ENCODE assay signal across 11 mouse cellular contexts in genomic region chr11:83877765-83878164, GRCm38 (mm10). TPM values are rescaled to one million over a fixed set of nuclear protein-coding genes. Genes with fewer than 3 reads are reported as not detected.
DNase-seq lines count a peak whose midpoint lies in the region; ATAC-seq and TF ChIP-seq lines count a peak whose summit lies in the region.
"Had no signal": no experiment of that assay in that cellular context is flagged by ENCODE, and none has a peak within 500 bp of the region (broad histone marks: within the 10 kb centered on the region; RNA-seq: fewer than 3 reads in every experiment).

No protein-coding gene starts in this region.

- no peaks in the 10 kb centered on the region for H3K9me3 ChIP-seq in kidney, postnatal 0 days (replicated peaks; ENCODE audit: low read length)
- no peaks in the 10 kb centered on the region for H3K9me3 ChIP-seq in kidney, embryonic 15.5 days (replicated peaks)
- no peaks in the 10 kb centered on the region for H3K9me3 ChIP-seq in heart, embryonic 14.5 days (ENCODE audit: control insufficient read depth, low read length)
- H3K9me3 ChIP-seq in liver, embryonic 13.5 days (replicated peaks) = no peaks in the 10 kb centered on the region
- H3K9me3 ChIP-seq in hindbrain, embryonic 10.5 days = no peaks in the 10 kb centered on the region
- H3K9me3 ChIP-seq: forebrain, embryonic 12.5 days; G1E had no signal

- H3K4me3 ChIP-seq in kidney, postnatal 0 days (replicated peaks; ENCODE audit: low read depth, low read length) = no peak overlapping the region
- H3K4me3 ChIP-seq in kidney, embryonic 15.5 days (replicated peaks) = no peak overlapping the region
- H3K4me3 ChIP-seq in heart, embryonic 14.5 days (ENCODE audit: control insufficient read depth in 1 of 2, insufficient read depth in 1 of 2, low read depth in 1 of 2, low read length in 2 of 2) = no peak overlapping the region
- no peak overlapping the region for H3K4me3 ChIP-seq in liver, embryonic 13.5 days (replicated peaks)
- H3K4me3 ChIP-seq in hindbrain, embryonic 10.5 days = no peak overlapping the region
- H3K4me3 ChIP-seq: forebrain, embryonic 12.5 days had no signal

- H3K27me3 ChIP-seq in kidney, postnatal 0 days (ENCODE audit: insufficient read depth, low read length) = no peaks in the 10 kb centered on the region
- H3K27me3 ChIP-seq in kidney, embryonic 15.5 days = no peaks in the 10 kb centered on the region
- no peaks in the 10 kb centered on the region for H3K27me3 ChIP-seq in heart, embryonic 14.5 days (ENCODE audit: control insufficient read depth, insufficient read depth, low read length)
- H3K27me3 ChIP-seq in liver, embryonic 13.5 days = no peaks in the 10 kb centered on the region
- H3K27me3 ChIP-seq in hindbrain, embryonic 10.5 days (ENCODE audit: insufficient read depth, poor library complexity, severe bottlenecking) = peaks cover 11% of the 10 kb centered on the region; the same call in 1 of the 2 replicates

- 0 out of 2 replicates have a peak, but pooled peaks cover 3% of the 10 kb centered on the region for H3K36me3 ChIP-seq in kidney, postnatal 0 days (ENCODE audit: insufficient read depth, low read length)
- peaks cover 52% of the 10 kb centered on the region for H3K36me3 ChIP-seq in kidney, embryonic 15.5 days
- H3K36me3 ChIP-seq in heart, embryonic 14.5 days (ENCODE audit: control insufficient read depth, insufficient read depth, low read length) = no peaks in the 10 kb centered on the region
- H3K36me3 ChIP-seq in liver, embryonic 13.5 days = no peaks in the 10 kb centered on the region
- H3K36me3 ChIP-seq in hindbrain, embryonic 10.5 days = no peaks in the 10 kb centered on the region
- H3K36me3 ChIP-seq: forebrain, embryonic 12.5 days; G1E had no signal

- no peak for TF ChIP-seq CTCF in kidney, postnatal 0 days (IDR thresholded peaks at IDR 0.05; ENCODE audit: low read depth)

- no peaks in the 10 kb centered on the region for H3K4me1 ChIP-seq in kidney, postnatal 0 days (replicated peaks; ENCODE audit: insufficient read depth, low read length)
- H3K4me1 ChIP-seq in kidney, embryonic 15.5 days = peaks cover 3% of the 10 kb centered on the region
- H3K4me1 ChIP-seq in heart, embryonic 14.5 days (ENCODE audit: control insufficient read depth in 2 of 2, insufficient read depth in 2 of 2, low read length in 2 of 2) = peaks cover 14 to 20% of the 10 kb centered on the region in 2 experiments; a peak in 3 of 4 replicates
- peaks cover 30% of the 10 kb centered on the region for H3K4me1 ChIP-seq in liver, embryonic 13.5 days (replicated peaks)
- H3K4me1 ChIP-seq in hindbrain, embryonic 10.5 days (replicated peaks) = peaks cover 4% of the 10 kb centered on the region; the same call in 1 of the 2 replicates
- H3K4me1 ChIP-seq: forebrain, embryonic 12.5 days had no signal

- no peak for DNase-seq in kidney, postnatal 0 days (ENCODE audit: low spot score)
- no peak for DNase-seq in liver, embryonic 13.5 days
- peak; percentile 66 to 78 for DNase-seq in lung, postnatal 4 days
- no peak for DNase-seq in hindbrain, embryonic 10.5 days (ENCODE audit: low spot score)
- DNase-seq in spleen, postnatal 14 days (ENCODE audit: low spot score in 2 of 2) = no peak
- no peak for DNase-seq in ovary, postnatal 10 days (ENCODE audit: low spot score)
- DNase-seq: right cerebral cortex, adult 18-20 months had no signal

- H3K9ac ChIP-seq in kidney, postnatal 0 days (ENCODE audit: low read depth, low read length) = no peak overlapping the region
- H3K9ac ChIP-seq in kidney, embryonic 15.5 days = no peak overlapping the region
- H3K9ac ChIP-seq in heart, embryonic 14.5 days (ENCODE audit: low read length) = no peak overlapping the region
- H3K9ac ChIP-seq in liver, embryonic 13.5 days = no peak overlapping the region
- H3K9ac ChIP-seq: forebrain, embryonic 12.5 days had no signal

- H3K4me2 ChIP-seq in kidney, postnatal 0 days (ENCODE audit: low read length) = no peak overlapping the region
- H3K4me2 ChIP-seq in kidney, embryonic 15.5 days = no peak overlapping the region
- peak overlapping the region; percentile 10; the same call in 1 of the 2 replicates for H3K4me2 ChIP-seq in heart, embryonic 14.5 days (ENCODE audit: low read length)
- H3K4me2 ChIP-seq in liver, embryonic 13.5 days = no peak overlapping the region
- H3K4me2 ChIP-seq: forebrain, embryonic 12.5 days had no signal

- WGBS in kidney, postnatal 0 days = 64% methylated on average over 8 of the region's 8 CpGs
- WGBS in kidney, embryonic 15.5 days = 60% methylated on average over 8 of the region's 8 CpGs
- 17% methylated on average over 8 of the region's 8 CpGs for WGBS in heart, embryonic 14.5 days
- 56% methylated on average over 8 of the region's 8 CpGs for WGBS in liver, embryonic 13.5 days (ENCODE audit: insufficient replicate concordance)
- 83% methylated on average over 8 of the region's 8 CpGs for WGBS in hindbrain, embryonic 10.5 days

- no peak for ATAC-seq in kidney, postnatal 0 days (replicated peaks; ENCODE audit: low FRiP score, low read depth)
- no peak for ATAC-seq in kidney, embryonic 15.5 days (replicated peaks; ENCODE audit: low FRiP score)
- ATAC-seq in heart, embryonic 14.5 days (ENCODE audit: insufficient number of reproducible peaks, insufficient read depth, low FRiP score, low read depth) = no peak
- peak; percentile 68 for ATAC-seq in liver, embryonic 13.5 days (ENCODE audit: low read depth)

- peak overlapping the region; percentile 47; the same call in 1 of the 2 replicates for H3K27ac ChIP-seq in kidney, postnatal 0 days
- H3K27ac ChIP-seq in kidney, embryonic 15.5 days = no peak overlapping the region
- H3K27ac ChIP-seq in heart, embryonic 14.5 days (replicated peaks in 1 of 2; ENCODE audit: control insufficient read depth in 1 of 2, insufficient read depth in 1 of 2, low read depth in 2 of 2, low read length in 2 of 2) = no peak overlapping the region
- H3K27ac ChIP-seq in liver, embryonic 13.5 days = peak overlapping the region; percentile 37; the same call in 1 of the 2 replicates
- H3K27ac ChIP-seq in hindbrain, embryonic 10.5 days = no peak overlapping the region
- H3K27ac ChIP-seq: forebrain, embryonic 12.5 days had no signal

RNA-seq across cellular contexts. Expression of gene Hnf1b, which starts 27.9 kb away (rescaled TPM):
- polyA plus RNA-seq in kidney, postnatal 0 days (2015; fragmentation: Nextera tagmentation; extraction: Ambion mirVana) = 88.8 and 92.6 TPM in 2 replicates
- 78.5 and 83.3 TPM in 2 replicates for polyA plus RNA-seq in kidney, embryonic 15.5 days (2015; fragmentation: Nextera tagmentation; extraction: Ambion mirVana)
- polyA plus RNA-seq in heart, embryonic 14.5 days (2014; fragmentation: Nextera tagmentation; extraction: Ambion mirVana) = 0.11 TPM in 1 of 2 replicates, not detected in the other
- 1.0 and 2.0 TPM in 2 replicates for polyA plus RNA-seq in liver, embryonic 13.5 days (2015; fragmentation: Nextera tagmentation; extraction: Ambion mirVana)
- polyA plus RNA-seq in hindbrain, embryonic 10.5 days (2016; fragmentation: Nextera tagmentation; extraction: Ambion mirVana) = not detected in 2 replicates
- polyA plus RNA-seq: forebrain, embryonic 12.5 days; G1E had no signal

Comparison
In these comparisons a context has a peak if more than half of its experiments do, and no peak if none do; other contexts are left out.
1. H3K27ac ChIP-seq: peak in kidney, postnatal 0 days (single experiment) and liver, embryonic 13.5 days (single experiment); none in kidney, embryonic 15.5 days (single experiment), heart, embryonic 14.5 days (0 of 2) and hindbrain, embryonic 10.5 days (single experiment).
2. DNase-seq: peak in lung, postnatal 4 days (2 of 2); none in kidney, postnatal 0 days (single experiment), liver, embryonic 13.5 days (single experiment), hindbrain, embryonic 10.5 days (single experiment), spleen, postnatal 14 days (0 of 2) and ovary, postnatal 10 days (single experiment).
3. RNA of gene Hnf1b, which starts 27.9 kb away (polyA plus RNA-seq): 88.8 to 92.6 TPM in kidney, postnatal 0 days and 78.5 to 83.3 TPM in kidney, embryonic 15.5 days; 1.0 to 2.0 TPM in liver, embryonic 13.5 days, 0.11 TPM in heart, embryonic 14.5 days and not detected in hindbrain, embryonic 10.5 days; every median in the first group is over 10 times any median in the second.